ENCODE assay signal across 8 mouse cellular contexts in the genomic region with DNA sequence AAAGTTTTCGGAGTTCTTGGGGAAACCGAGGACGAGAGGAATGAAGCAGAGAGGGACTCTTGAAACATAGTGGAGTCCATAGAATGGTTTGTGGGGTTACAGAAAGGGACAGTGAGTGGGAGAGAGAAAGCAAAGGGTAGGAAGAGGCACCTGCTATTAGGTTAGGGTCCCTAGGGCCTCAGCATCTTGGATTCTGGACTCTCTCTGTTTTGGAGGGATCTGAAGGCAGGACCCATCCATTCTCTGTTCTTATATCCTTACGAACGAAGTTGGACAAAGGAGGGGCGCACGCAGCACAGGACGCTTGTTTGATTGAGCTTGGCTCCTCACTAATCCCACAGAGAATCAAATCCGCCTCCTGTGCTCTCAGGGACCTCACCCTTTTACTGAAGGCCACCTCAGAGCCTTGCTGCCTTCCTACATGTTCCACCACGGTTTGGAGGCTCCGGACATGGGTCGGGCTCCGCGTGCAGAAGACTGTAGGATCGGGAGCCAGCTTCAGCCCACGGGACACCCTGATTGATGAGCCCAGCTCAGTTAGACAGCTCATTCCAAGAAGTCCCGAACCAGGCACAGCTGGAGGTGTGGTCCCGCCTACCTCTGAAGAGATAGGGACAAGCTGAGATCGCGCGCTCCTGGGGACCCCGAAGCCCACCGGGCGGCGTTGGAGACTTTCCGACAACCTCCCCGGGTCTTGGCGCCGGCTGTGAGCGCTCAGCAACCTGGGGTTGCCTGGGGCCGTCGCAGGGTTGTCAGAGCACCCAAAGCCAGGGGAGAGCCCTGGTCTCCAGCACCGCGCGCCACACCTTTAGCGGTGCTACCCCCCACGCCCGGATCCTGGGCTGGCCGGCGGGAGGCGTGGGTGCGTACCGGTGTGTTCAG. TPM values are rescaled to one million over a fixed set of nuclear protein-coding genes. Genes with fewer than 3 reads are reported as not detected.
DNase-seq lines count a peak whose midpoint lies in the region; TF ChIP-seq lines count a peak whose summit lies in the region.
"Had no signal": no experiment of that assay in that cellular context is flagged by ENCODE, and none has a peak within 500 bp of the region (broad histone marks: within the 10 kb centered on the region; RNA-seq: fewer than 3 reads in every experiment).

No protein-coding gene starts in this region.

- TF ChIP-seq CTCF in left cerebral cortex, adult 2 months (IDR thresholded peaks at IDR 0.05), result no peak

- H3K27me3 ChIP-seq in embryonic facial prominence, embryonic 10.5 days (replicated peaks; ENCODE audit: low read depth, poor library complexity, severe bottlenecking), result peaks cover 42% of the 10 kb centered on the region
- H3K27me3 ChIP-seq in hindbrain, embryonic 10.5 days (ENCODE audit: insufficient read depth, poor library complexity, severe bottlenecking), result peaks cover 34% of the 10 kb centered on the region

- H3K4me1 ChIP-seq in embryonic facial prominence, embryonic 10.5 days, result peaks cover 42% of the 10 kb centered on the region
- H3K4me1 ChIP-seq in hindbrain, embryonic 10.5 days (replicated peaks), result peaks cover 63% of the 10 kb centered on the region

- H3K36me3 ChIP-seq in embryonic facial prominence, embryonic 10.5 days (replicated peaks), result no peaks in the 10 kb centered on the region
- H3K36me3 ChIP-seq in hindbrain, embryonic 10.5 days, result no peaks in the 10 kb centered on the region

- H3K9me3 ChIP-seq in embryonic facial prominence, embryonic 10.5 days, result no peaks in the 10 kb centered on the region
- no peaks in the 10 kb centered on the region for H3K9me3 ChIP-seq in hindbrain, embryonic 10.5 days
- H3K9me3 ChIP-seq: megakaryocyte, embryonic 14.5 days had no signal

- H3K27ac ChIP-seq in left cerebral cortex, adult 2 months, result no peak overlapping the region
- H3K27ac ChIP-seq in embryonic facial prominence, embryonic 10.5 days (replicated peaks), result peak overlapping the region; percentile 94
- H3K27ac ChIP-seq in hindbrain, embryonic 10.5 days, result peak overlapping the region; percentile 98

- H3K4me3 ChIP-seq in left cerebral cortex, adult 2 months, result peak overlapping the region; percentile 51
- peak overlapping the region; percentile 87 for H3K4me3 ChIP-seq in embryonic facial prominence, embryonic 10.5 days
- peak overlapping the region; percentile 92 for H3K4me3 ChIP-seq in hindbrain, embryonic 10.5 days

- WGBS in embryonic facial prominence, embryonic 10.5 days, result 4% methylated on average over 43 of the region's 43 CpGs
- 3% methylated on average over 43 of the region's 43 CpGs for WGBS in hindbrain, embryonic 10.5 days

- intact Hi-C loops in left cerebral cortex, adult 2 months (cut with DNase I), result loop anchor here (1.0 to 5.0 kb wide), 2 partner anchors 90 to 358 kb away; no protein-coding TSS in a partner anchor

- no peak for DNase-seq in left cerebral cortex, adult 2 months (ENCODE audit: extremely low spot score in 1 of 2, low spot score in 2 of 2)
- DNase-seq in left cerebral cortex, adult 8-10 months (ENCODE audit: low spot score in 2 of 2), result no peak
- DNase-seq in embryonic facial prominence, embryonic 10.5 days (ENCODE audit: low spot score), result peak; percentile 71
- DNase-seq in hindbrain, embryonic 10.5 days (ENCODE audit: low spot score), result peak; percentile 61
- peak; percentile 53 for DNase-seq in mesoderm, embryonic 11.5 days (ENCODE audit: low read depth, low spot score)
- no peak for DNase-seq in yolk sac, embryonic 10.5 days (ENCODE audit: low spot score)
- DNase-seq in left cerebral cortex, adult 18-20 months (ENCODE audit: low spot score in 2 of 2), result no peak

RNA-seq across cellular contexts. Expression of a gene that starts 1.3 kb away (rescaled TPM):
- total RNA-seq in left cerebral cortex, adult 2 months (2021), result 1 to 10 TPM; 1.5 to 2.2 TPM
- 1 to 10 TPM; 1.6 to 2.4 (median 2.2) TPM for total RNA-seq in left cerebral cortex, adult 8-10 months (2022)
- polyA plus RNA-seq in embryonic facial prominence, embryonic 10.5 days (2016; fragmentation: Nextera tagmentation; extraction: Ambion mirVana), result 13.5 and 14.7 TPM in 2 replicates
- 19.4 and 36.5 TPM in 2 replicates for polyA plus RNA-seq in hindbrain, embryonic 10.5 days (2016; fragmentation: Nextera tagmentation; extraction: Ambion mirVana)
- total RNA-seq in left cerebral cortex, adult 18-20 months (2021), result 1 to 10 TPM in 1 of 2 experiments, under 1 TPM in 1; 0.94 to 1.3 TPM

Comparison
In these comparisons a context has a peak if more than half of its experiments do, and no peak if none do; other contexts are left out.
1. DNase-seq: peak in embryonic facial prominence, embryonic 10.5 days (single experiment), hindbrain, embryonic 10.5 days (single experiment) and mesoderm, embryonic 11.5 days (single experiment); none in left cerebral cortex, adult 2 months (0 of 2), left cerebral cortex, adult 8-10 months (0 of 2), yolk sac, embryonic 10.5 days (single experiment) and left cerebral cortex, adult 18-20 months (0 of 2).
2. Peak in every context shown above with its lines, with median percentiles within 50 percentile points of each other: H3K4me3 ChIP-seq.